Mouse (Mus musculus): ENCODE measurements around the gene Gm20388.

The Gm20388 gene

GRCm38 (mm10) chr8:121454737-121455136 lies 1544.1 kb downstream of the Gm20388 start:
- DNase-seq (ENCODE audit: low spot score), result no peak

- DNase-seq (ENCODE audit: low spot score), result no peak
Measured at GRCm38 (mm10) chr8:121461192-121461591, 1550.6 kb downstream of the Gm20388 start.

- DNase-seq (ENCODE audit: low spot score), result no peak
Measured at GRCm38 (mm10) chr8:121462092-121462491, 1551.5 kb downstream of the Gm20388 start.

GRCm38 (mm10) chr8:121468083-121469071 lies 1557.7 kb downstream of the Gm20388 start:
- DNase-seq (ENCODE audit: low spot score), result no peak

GRCm38 (mm10) chr8:121474161-121474897 lies 1563.7 kb downstream of the Gm20388 start:
- no peak for DNase-seq (ENCODE audit: low spot score)

- no peak for DNase-seq (ENCODE audit: low spot score)
Measured at GRCm38 (mm10) chr8:121474898-121475284, 1564.2 kb downstream of the Gm20388 start.

- no peak for DNase-seq (ENCODE audit: low spot score)
Measured at GRCm38 (mm10) chr8:121477851-121478547, 1567.4 kb downstream of the Gm20388 start.

GRCm38 (mm10) chr8:121479144-121479543 lies 1568.5 kb downstream of the Gm20388 start:
- DNase-seq (ENCODE audit: low spot score), result no peak

GRCm38 (mm10) chr8:121480411-121481031 lies 1569.9 kb downstream of the Gm20388 start:
- DNase-seq (ENCODE audit: low spot score), result no peak

GRCm38 (mm10) chr8:121484072-121484782 lies 1573.6 kb downstream of the Gm20388 start:
- DNase-seq (ENCODE audit: low spot score), result no peak

- no peak for DNase-seq (ENCODE audit: low spot score)
Measured at GRCm38 (mm10) chr8:121491633-121492032, 1581.0 kb downstream of the Gm20388 start.

GRCm38 (mm10) chr8:121497621-121498020 lies 1587.0 kb downstream of the Gm20388 start:
- no peak for DNase-seq (ENCODE audit: low spot score)

GRCm38 (mm10) chr8:121511751-121512150 lies 1601.1 kb downstream of the Gm20388 start:
- DNase-seq (ENCODE audit: low spot score), result no peak

- DNase-seq (ENCODE audit: low spot score), result peak; percentile 80
Measured at GRCm38 (mm10) chr8:121513429-121513828, 1602.8 kb downstream of the Gm20388 start.

GRCm38 (mm10) chr8:121525111-121525818 lies 1614.6 kb downstream of the Gm20388 start:
- DNase-seq (ENCODE audit: low spot score), result no peak

- no peak for DNase-seq (ENCODE audit: low spot score)
Measured at GRCm38 (mm10) chr8:121526811-121527550, 1616.3 kb downstream of the Gm20388 start.

GRCm38 (mm10) chr8:121527751-121528150 lies 1617.1 kb downstream of the Gm20388 start:
- DNase-seq (ENCODE audit: low spot score), result no peak

- no peak for DNase-seq (ENCODE audit: low spot score)
Measured at GRCm38 (mm10) chr8:121528790-121529189, 1618.1 kb downstream of the Gm20388 start.

GRCm38 (mm10) chr8:121530639-121531038 lies 1620.0 kb downstream of the Gm20388 start:
- no peak for DNase-seq (ENCODE audit: low spot score)

- DNase-seq (ENCODE audit: low spot score), result peak; percentile 18
Measured at GRCm38 (mm10) chr8:121532381-121532780, 1621.7 kb downstream of the Gm20388 start.

All from ovary, postnatal 14 days (tissue).